Mouse (Mus musculus) intestine, embryonic 15.5 days (tissue): Measurements from ENCODE around the gene Gm17409. TPM values are rescaled to one million over a fixed set of nuclear protein-coding genes. Genes with fewer than 3 reads are reported as not detected.
A peak's percentile ranks its signal among the peaks of the same experiment; 100 is the strongest.

Experiments
- ATAC-seq: fragments of 200-750 bp; cut with Nextera tagmentation; 2 replicates; pipeline ENCODE4 v1.8.0; 2017; ENCODE audit warnings: moderate TSS enrichment, moderate library complexity
- H3K27ac ChIP-seq: fragments of 300-500 bp; sonication (generic); 2 replicates; pipeline ENCODE4 v1.5.1; 2015; ENCODE audit warnings: mild to moderate bottlenecking, inconsistent platforms
- H3K27me3 ChIP-seq: fragments of 300-500 bp; sonication (generic); replicated peaks from 2 replicates; pipeline ENCODE4 v1.6.1; 2015; ENCODE audit warnings: inconsistent platforms
- H3K36me3 ChIP-seq: fragments of 300-500 bp; sonication (generic); 2 replicates; pipeline ENCODE4 v1.6.1; 2015; ENCODE audit warnings: inconsistent platforms
- H3K4me1 ChIP-seq: fragments of 300-500 bp; sonication (generic); replicated peaks from 2 replicates; pipeline ENCODE4 v1.6.1; 2015; ENCODE audit warnings: inconsistent platforms
- H3K4me2 ChIP-seq: fragments of 300-500 bp; sonication (generic); replicated peaks from 2 replicates; pipeline ENCODE4 v1.6.1; 2015; ENCODE audit warnings: mild to moderate bottlenecking, inconsistent platforms
- H3K4me3 ChIP-seq: fragments of 300-500 bp; sonication (generic); replicated peaks from 2 replicates; pipeline ENCODE4 v1.5.1; 2015; ENCODE audit warnings: inconsistent platforms
- H3K9ac ChIP-seq: fragments of 300-500 bp; sonication (generic); 2 replicates; pipeline ENCODE4 v1.6.1; 2015; ENCODE audit warnings: inconsistent platforms
- H3K9me3 ChIP-seq: fragments of 300-500 bp; sonication (generic); 2 replicates; pipeline ENCODE4 v1.6.1; 2016; ENCODE audit warnings: inconsistent platforms
- WGBS: fragments of 180-500 bp; shearing (Covaris S2); methylation state at CpG from one replicate; pipeline ENCODE4 v1.1.7; 2015; 5-methylcytosine and 5-hydroxymethylcytosine counted together
- polyA plus RNA-seq: library from polyadenylated mRNA; unstranded; fragments of >200 nt; fragmentation: Nextera tagmentation; extraction: Ambion mirVana; gene quantifications from 2 replicates; pipeline ENCODE4 v1.2.1, GENCODE M21; 2015

Gene Gm17409
- polyA plus RNA-seq: not detected in 2 replicates

- H3K9ac ChIP-seq: no peak within 1 kb of the TSS
- H3K27ac ChIP-seq: no peak within 1 kb of the TSS
- peaks cover 24% of the 10 kb centered on the region for H3K36me3 ChIP-seq
- no peaks in the 10 kb centered on the region for H3K27me3 ChIP-seq
- H3K4me2 ChIP-seq: no peak within 1 kb of the TSS
- no peak within 1 kb of the TSS for H3K4me3 ChIP-seq
- H3K9me3 ChIP-seq: no peaks in the 10 kb centered on the region
- ATAC-seq: no peak
- no peaks in the 10 kb centered on the region for H3K4me1 ChIP-seq
- WGBS: 86% methylated on average over 7 of the region's 7 CpGs
These were observed at the start of gene Gm17409 for GRCm38 (mm10) chr2:58469816-58470215. Gene Gm17409 (plus strand): TSS chr2:58470116.

- Histone ChIP-seq H3K27ac (no peak overlapping the region), H3K9ac (no peak overlapping the region), H3K36me3 (no peaks in the 10 kb centered on the region), H3K27me3 (no peaks in the 10 kb centered on the region), H3K4me3 (no peak overlapping the region), H3K4me2 (no peak overlapping the region), H3K4me1 (no peaks in the 10 kb centered on the region), H3K9me3 (no peaks in the 10 kb centered on the region)
- WGBS: 66% methylated on average over 5 of the region's 5 CpGs
- no peak for ATAC-seq
These were observed 46.6 kb upstream of the Gm17409 start for GRCm38 (mm10) chr2:58423319-58423718.

- no peaks in the 10 kb centered on the region for H3K36me3 ChIP-seq
- no peaks in the 10 kb centered on the region for H3K27me3 ChIP-seq
- peak; percentile 73 for ATAC-seq
- H3K4me1 ChIP-seq: no peaks in the 10 kb centered on the region
- no peaks in the 10 kb centered on the region for H3K9me3 ChIP-seq
- no peak overlapping the region for H3K27ac ChIP-seq
- no peak overlapping the region for H3K4me3 ChIP-seq
- WGBS: 90% methylated on average over 13 of the region's 13 CpGs
- no peak overlapping the region for H3K4me2 ChIP-seq
- H3K9ac ChIP-seq: no peak overlapping the region
These were observed 44.4 kb upstream of the Gm17409 start for GRCm38 (mm10) chr2:58425436-58426004.

- no peak for ATAC-seq
- no peaks in the 10 kb centered on the region for H3K36me3 ChIP-seq
- peaks cover 7% of the 10 kb centered on the region; the same call in 1 of the 2 replicates for H3K4me1 ChIP-seq
- WGBS: 95% methylated on average over 7 of the region's 7 CpGs
- no peaks in the 10 kb centered on the region for H3K9me3 ChIP-seq
- H3K4me3 ChIP-seq: no peak overlapping the region
- no peak overlapping the region for H3K4me2 ChIP-seq
- H3K27me3 ChIP-seq: no peaks in the 10 kb centered on the region
- no peak overlapping the region for H3K9ac ChIP-seq
- H3K27ac ChIP-seq: no peak overlapping the region
These were observed 37.7 kb upstream of the Gm17409 start for GRCm38 (mm10) chr2:58432211-58432610.

GRCm38 (mm10) chr2:58433317-58433716, 36.6 kb upstream of the Gm17409 start:
- Histone ChIP-seq H3K36me3 (no peaks in the 10 kb centered on the region), H3K27me3 (no peaks in the 10 kb centered on the region), H3K4me3 (no peak overlapping the region), H3K27ac (no peak overlapping the region), H3K4me1 (peaks cover 7% of the 10 kb centered on the region; the same call in 1 of the 2 replicates), H3K4me2 (no peak overlapping the region), H3K9me3 (no peaks in the 10 kb centered on the region), H3K9ac (no peak overlapping the region)
- WGBS: 63% methylated on average over 2 of the region's 2 CpGs
- no peak for ATAC-seq

GRCm38 (mm10) chr2:58434438-58434837, 35.5 kb upstream of the Gm17409 start:
- H3K27ac ChIP-seq: no peak overlapping the region
- no peaks in the 10 kb centered on the region for H3K36me3 ChIP-seq
- H3K9ac ChIP-seq: no peak overlapping the region
- H3K4me2 ChIP-seq: no peak overlapping the region
- peak; percentile 57; the same call in 1 of the 2 replicates for ATAC-seq
- 36% methylated on average over 2 of the region's 2 CpGs for WGBS
- no peaks in the 10 kb centered on the region for H3K9me3 ChIP-seq
- H3K4me1 ChIP-seq: peaks cover 7% of the 10 kb centered on the region; the same call in 1 of the 2 replicates
- no peaks in the 10 kb centered on the region for H3K27me3 ChIP-seq
- H3K4me3 ChIP-seq: no peak overlapping the region

GRCm38 (mm10) chr2:58435507-58435906, 34.4 kb upstream of the Gm17409 start:
- Histone ChIP-seq H3K4me3 (no peak overlapping the region), H3K9me3 (no peaks in the 10 kb centered on the region), H3K4me1 (peaks cover 7% of the 10 kb centered on the region; the same call in 1 of the 2 replicates), H3K27me3 (no peaks in the 10 kb centered on the region), H3K4me2 (0 out of 2 replicates have a peak overlapping the region, but pooled peaks have one; percentile 9), H3K36me3 (no peaks in the 10 kb centered on the region), H3K27ac (peak overlapping the region; percentile 20), H3K9ac (no peak overlapping the region)
- 68% methylated on average over 13 of the region's 13 CpGs for WGBS
- ATAC-seq: peak; percentile 87

- peaks cover 7% of the 10 kb centered on the region; the same call in 1 of the 2 replicates for H3K4me1 ChIP-seq
- H3K4me3 ChIP-seq: no peak overlapping the region
- H3K9me3 ChIP-seq: no peaks in the 10 kb centered on the region
- no peak overlapping the region for H3K4me2 ChIP-seq
- no peak overlapping the region for H3K27ac ChIP-seq
- no peaks in the 10 kb centered on the region for H3K36me3 ChIP-seq
- no peaks in the 10 kb centered on the region for H3K27me3 ChIP-seq
- no peak overlapping the region for H3K9ac ChIP-seq
- ATAC-seq: no peak
- 89% methylated on average over 3 of the region's 3 CpGs for WGBS
These were observed 33.0 kb upstream of the Gm17409 start for GRCm38 (mm10) chr2:58436911-58437310.

- H3K9me3 ChIP-seq: no peaks in the 10 kb centered on the region
- no peaks in the 10 kb centered on the region for H3K4me1 ChIP-seq
These were observed 26.8 kb upstream of the Gm17409 start for GRCm38 (mm10) chr2:58443163-58443562.

GRCm38 (mm10) chr2:58447001-58447400, 22.9 kb upstream of the Gm17409 start:
- Histone ChIP-seq H3K9me3 (no peaks in the 10 kb centered on the region), H3K4me1 (no peaks in the 10 kb centered on the region), H3K36me3 (peaks cover 17% of the 10 kb centered on the region; the same call in 1 of the 2 replicates), H3K4me3 (no peak overlapping the region), H3K4me2 (no peak overlapping the region), H3K27me3 (no peaks in the 10 kb centered on the region), H3K9ac (no peak overlapping the region), H3K27ac (no peak overlapping the region)
- no peak for ATAC-seq
- WGBS: 89% methylated on average over 15 of the region's 15 CpGs

More at GRCm38 (mm10) chr2:58443163-58443562, 26.8 kb upstream of the Gm17409 start:
- H3K4me3 ChIP-seq: no peak overlapping the region
- H3K36me3 ChIP-seq: peaks cover 15% of the 10 kb centered on the region; the same call in 1 of the 2 replicates
- no peak overlapping the region for H3K27ac ChIP-seq
- H3K4me2 ChIP-seq: no peak overlapping the region
- WGBS: 74% methylated on average over 4 of the region's 4 CpGs
- ATAC-seq: no peak
- no peak overlapping the region for H3K9ac ChIP-seq
- H3K27me3 ChIP-seq: no peaks in the 10 kb centered on the region

- Histone ChIP-seq H3K4me1 (no peaks in the 10 kb centered on the region), H3K36me3 (peaks cover 5% of the 10 kb centered on the region), H3K27ac (no peak overlapping the region), H3K9me3 (no peaks in the 10 kb centered on the region), H3K27me3 (no peaks in the 10 kb centered on the region), H3K4me2 (no peak overlapping the region), H3K4me3 (no peak overlapping the region), H3K9ac (no peak overlapping the region)
- 90% methylated on average over 16 of the region's 16 CpGs for WGBS
- ATAC-seq: no peak
These were observed 15.6 kb upstream of the Gm17409 start for GRCm38 (mm10) chr2:58454095-58454865.

GRCm38 (mm10) chr2:58456843-58457487, 13.0 kb upstream of the Gm17409 start:
- Histone ChIP-seq H3K4me2 (no peak overlapping the region), H3K9me3 (no peaks in the 10 kb centered on the region), H3K27ac (no peak overlapping the region), H3K27me3 (no peaks in the 10 kb centered on the region), H3K4me3 (no peak overlapping the region), H3K36me3 (peaks cover 8% of the 10 kb centered on the region), H3K4me1 (no peaks in the 10 kb centered on the region), H3K9ac (no peak overlapping the region)
- 88% methylated on average over 8 of the region's 8 CpGs for WGBS
- ATAC-seq: no peak
